Mouse (Mus musculus) heart, embryonic 10.5 days (tissue): Measurements from ENCODE around the gene Gm14137. TPM values are rescaled to one million over a fixed set of nuclear protein-coding genes. Genes with fewer than 3 reads are reported as not detected.
A peak's percentile ranks its signal among the peaks of the same experiment; 100 is the strongest.

ENCODE experiments used
- DNase-seq: peaks from one replicate; pipeline ENCODE4 v3.0.0-alpha.2; 2017; ENCODE audit warnings: low spot score
- H3K27ac ChIP-seq: fragments of 300-500 bp; sonication (generic); 2 replicates; pipeline ENCODE4 v1.5.1; 2016; ENCODE audit warnings: mild to moderate bottlenecking
- H3K27me3 ChIP-seq: fragments of 300-500 bp; sonication (generic); 2 replicates; pipeline ENCODE4 v1.6.1; 2016; ENCODE audit warnings: mild to moderate bottlenecking; ENCODE audit not compliant: poor library complexity, insufficient read depth, severe bottlenecking
- H3K36me3 ChIP-seq: fragments of 300-500 bp; sonication (generic); 2 replicates; pipeline ENCODE4 v1.6.1; 2016; ENCODE audit warnings: mild to moderate bottlenecking, moderate library complexity
- H3K4me1 ChIP-seq: fragments of 300-500 bp; sonication (generic); 2 replicates; pipeline ENCODE4 v1.6.1; 2016; ENCODE audit warnings: mild to moderate bottlenecking
- H3K4me3 ChIP-seq: fragments of 300-500 bp; sonication (generic); 2 replicates; pipeline ENCODE4 v1.5.1; 2016; ENCODE audit warnings: mild to moderate bottlenecking, moderate library complexity
- H3K9me3 ChIP-seq: fragments of 300-500 bp; sonication (generic); 2 replicates; pipeline ENCODE4 v1.6.1; 2016; ENCODE audit warnings: mild to moderate bottlenecking, moderate library complexity
- WGBS: fragments of 180-500 bp; shearing (Covaris S2); methylation state at CpG from one replicate; pipeline ENCODE4 v1.1.7; 2016; 5-methylcytosine and 5-hydroxymethylcytosine counted together
- polyA plus RNA-seq: library from polyadenylated mRNA; unstranded; fragments of >200 nt; fragmentation: Nextera tagmentation; extraction: Ambion mirVana; gene quantifications from 2 replicates; pipeline ENCODE4 v1.2.1, GENCODE M21; 2016

Gm14137 gene
- polyA plus RNA-seq, result 0.48 and 0.71 TPM in 2 replicates

- Histone ChIP-seq H3K4me1 (peaks cover 43% of the 10 kb centered on the region), H3K9me3 (no peaks in the 10 kb centered on the region), H3K4me3 (peak within 1 kb of the TSS; percentile 43), H3K27me3 (peaks cover 24% of the 10 kb centered on the region), H3K27ac (peak within 1 kb of the TSS; percentile 75), H3K36me3 (peaks cover 16% of the 10 kb centered on the region)
- WGBS, result 50% methylated on average over 8 of the region's 8 CpGs
- DNase-seq, result no peak
Measured at GRCm38 (mm10) chr2:119173991-119174651, at the start of gene Gm14137. TSS of gene Gm14137 (plus strand) at chr2:119174509.

GRCm38 (mm10) chr2:119136346-119136898, 37.9 kb upstream of the Gm14137 start:
- WGBS, result 32% methylated on average over 5 of the region's 5 CpGs
- no peak overlapping the region for H3K27ac ChIP-seq

GRCm38 (mm10) chr2:119145199-119145598, 29.1 kb upstream of the Gm14137 start:
- Histone ChIP-seq H3K36me3 (peaks cover 94% of the 10 kb centered on the region), H3K27me3 (no peaks in the 10 kb centered on the region), H3K4me1 (no peaks in the 10 kb centered on the region), H3K9me3 (no peaks in the 10 kb centered on the region), H3K4me3 (no peak overlapping the region), H3K27ac (no peak overlapping the region)
- WGBS, result 85% methylated on average over 2 of the region's 2 CpGs
- no peak for DNase-seq

More at GRCm38 (mm10) chr2:119136346-119136898, 37.9 kb upstream of the Gm14137 start:
- Histone ChIP-seq H3K4me3 (no peak overlapping the region), H3K9me3 (no peaks in the 10 kb centered on the region), H3K4me1 (no peaks in the 10 kb centered on the region), H3K27me3 (no peaks in the 10 kb centered on the region), H3K36me3 (peaks cover 96% of the 10 kb centered on the region)
- DNase-seq, result no peak

- Histone ChIP-seq H3K4me1 (no peaks in the 10 kb centered on the region), H3K27ac (no peak overlapping the region), H3K9me3 (no peaks in the 10 kb centered on the region), H3K4me3 (no peak overlapping the region), H3K27me3 (no peaks in the 10 kb centered on the region), H3K36me3 (peaks cover 94% of the 10 kb centered on the region)
- no peak for DNase-seq
- WGBS, result 88% methylated on average over 6 of the region's 6 CpGs
Measured at GRCm38 (mm10) chr2:119146435-119146834, 27.9 kb upstream of the Gm14137 start.

- Histone ChIP-seq H3K27me3 (no peaks in the 10 kb centered on the region), H3K9me3 (no peaks in the 10 kb centered on the region), H3K4me3 (no peak overlapping the region), H3K27ac (no peak overlapping the region), H3K4me1 (peaks cover 5% of the 10 kb centered on the region), H3K36me3 (peaks cover 92% of the 10 kb centered on the region)
- DNase-seq, result no peak
- WGBS, result 76% methylated on average over 22 of the region's 22 CpGs
Measured at GRCm38 (mm10) chr2:119147160-119147678, 27.1 kb upstream of the Gm14137 start.

GRCm38 (mm10) chr2:119147775-119148174, 26.5 kb upstream of the Gm14137 start:
- H3K9me3 ChIP-seq, result no peaks in the 10 kb centered on the region
- H3K4me3 ChIP-seq, result no peak overlapping the region
- no peak for DNase-seq
- peaks cover 91% of the 10 kb centered on the region for H3K36me3 ChIP-seq
- H3K27me3 ChIP-seq, result no peaks in the 10 kb centered on the region
- H3K4me1 ChIP-seq, result peaks cover 9% of the 10 kb centered on the region
- WGBS, result 90% methylated on average over 8 of the region's 8 CpGs
- H3K27ac ChIP-seq, result no peak overlapping the region

- no peak for DNase-seq
- H3K27ac ChIP-seq, result 0 out of 2 replicates have a peak overlapping the region, but pooled peaks have one; percentile 31
- H3K27me3 ChIP-seq, result no peaks in the 10 kb centered on the region
- WGBS, result 44% methylated on average over 6 of the region's 6 CpGs
- H3K4me1 ChIP-seq, result peaks cover 26% of the 10 kb centered on the region
- no peak overlapping the region for H3K4me3 ChIP-seq
- no peaks in the 10 kb centered on the region for H3K9me3 ChIP-seq
- H3K36me3 ChIP-seq, result peaks cover 68% of the 10 kb centered on the region
Measured at GRCm38 (mm10) chr2:119152255-119152654, 22.1 kb upstream of the Gm14137 start.

GRCm38 (mm10) chr2:119154683-119155082, 19.6 kb upstream of the Gm14137 start:
- Histone ChIP-seq H3K27ac (no peak overlapping the region), H3K9me3 (no peaks in the 10 kb centered on the region)
- WGBS, result 86% methylated on average over 2 of the region's 2 CpGs

GRCm38 (mm10) chr2:119155388-119155787, 18.9 kb upstream of the Gm14137 start:
- Histone ChIP-seq H3K27ac (no peak overlapping the region), H3K27me3 (no peaks in the 10 kb centered on the region), H3K4me3 (peak overlapping the region; percentile 96), H3K36me3 (peaks cover 39% of the 10 kb centered on the region), H3K4me1 (peaks cover 26% of the 10 kb centered on the region), H3K9me3 (no peaks in the 10 kb centered on the region)
- DNase-seq, result peak; percentile 93
- 28% methylated on average over 9 of the region's 9 CpGs for WGBS

More at GRCm38 (mm10) chr2:119154683-119155082, 19.6 kb upstream of the Gm14137 start:
- Histone ChIP-seq H3K27me3 (no peaks in the 10 kb centered on the region), H3K4me3 (no peak overlapping the region), H3K36me3 (peaks cover 45% of the 10 kb centered on the region), H3K4me1 (peaks cover 26% of the 10 kb centered on the region)
- DNase-seq, result no peak

- DNase-seq, result no peak
- peaks cover 31% of the 10 kb centered on the region for H3K36me3 ChIP-seq
- 4% methylated on average over 34 of the region's 34 CpGs for WGBS
Measured at GRCm38 (mm10) chr2:119156081-119156680, 18.1 kb upstream of the Gm14137 start.

GRCm38 (mm10) chr2:119156681-119157572, 17.4 kb upstream of the Gm14137 start, which contains the start of gene Rmdn3:
TSS of gene Rmdn3 (minus strand) at chr2:119157034.
- H3K4me1 ChIP-seq, result peaks cover 34% of the 10 kb centered on the region
- peaks cover 24% of the 10 kb centered on the region for H3K36me3 ChIP-seq
- H3K4me3 ChIP-seq, result peak within 1 kb of the TSS; percentile 96
- 1% methylated on average over 57 of the region's 57 CpGs for WGBS
- H3K9me3 ChIP-seq, result no peaks in the 10 kb centered on the region
- H3K27ac ChIP-seq, result peak within 1 kb of the TSS; percentile 91
- H3K27me3 ChIP-seq, result no peaks in the 10 kb centered on the region
- DNase-seq, result peak; percentile 96

More at GRCm38 (mm10) chr2:119156081-119156680, 18.1 kb upstream of the Gm14137 start:
- Histone ChIP-seq H3K4me3 (peak overlapping the region; percentile 96), H3K9me3 (no peaks in the 10 kb centered on the region), H3K27ac (peak overlapping the region; percentile 91), H3K27me3 (no peaks in the 10 kb centered on the region), H3K4me1 (peaks cover 29% of the 10 kb centered on the region)

- no peak for DNase-seq
- Histone ChIP-seq H3K4me3 (peak overlapping the region; percentile 96; the same call in 1 of the 2 replicates), H3K27ac (no peak overlapping the region), H3K4me1 (peaks cover 28% of the 10 kb centered on the region), H3K9me3 (no peaks in the 10 kb centered on the region), H3K27me3 (no peaks in the 10 kb centered on the region), H3K36me3 (peaks cover 18% of the 10 kb centered on the region)
Measured at GRCm38 (mm10) chr2:119157836-119158235, 16.5 kb upstream of the Gm14137 start.
